Mouse (Mus musculus) layer of hippocampus, postnatal 25 days (tissue): ENCODE measurements around the gene P2ry12. TPM values are rescaled to one million over a fixed set of nuclear protein-coding genes. Genes with fewer than 3 reads are reported as not detected.

ENCODE experiments used
- DNase-seq, 2 experiments: peaks; one replicate each; pipeline ENCODE4 v3.0.0; 2022; ENCODE audit warnings: mixed read lengths in 2 of 2, low spot score in 1 of 2; ENCODE audit errors: extremely low spot score in 1 of 2
- total RNA-seq, 2 experiments: library from RNA; stranded (reverse); gene quantifications; 2 replicates each; pipeline ENCODE4 v1.2.3; 2021

The P2ry12 gene
- total RNA-seq, 2 experiments from 2014 or later = 45.8 to 52.1 TPM

DNA sequence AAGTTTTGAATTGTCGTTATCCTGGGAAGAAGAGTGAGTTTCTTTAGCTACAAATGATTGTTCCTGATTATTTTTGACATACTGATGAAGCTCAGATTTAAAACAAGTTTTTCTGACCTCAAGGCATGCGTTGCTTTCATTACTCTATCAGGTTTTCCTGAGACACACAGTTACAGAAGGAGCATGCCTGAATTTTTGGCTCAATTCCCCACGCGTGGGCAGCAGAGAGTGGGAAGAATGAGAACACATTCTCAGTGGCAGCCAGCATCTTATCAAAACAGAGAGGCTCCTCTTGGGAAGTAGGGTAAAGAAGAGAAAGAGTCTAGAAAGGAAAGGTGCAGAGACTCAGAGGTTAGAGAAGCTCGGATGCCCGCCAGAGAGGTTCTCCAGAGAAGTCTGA is 19.3 kb downstream of the P2ry12 start:
- peak in 1 of 2 experiments; percentile 71 for DNase-seq

DNA sequence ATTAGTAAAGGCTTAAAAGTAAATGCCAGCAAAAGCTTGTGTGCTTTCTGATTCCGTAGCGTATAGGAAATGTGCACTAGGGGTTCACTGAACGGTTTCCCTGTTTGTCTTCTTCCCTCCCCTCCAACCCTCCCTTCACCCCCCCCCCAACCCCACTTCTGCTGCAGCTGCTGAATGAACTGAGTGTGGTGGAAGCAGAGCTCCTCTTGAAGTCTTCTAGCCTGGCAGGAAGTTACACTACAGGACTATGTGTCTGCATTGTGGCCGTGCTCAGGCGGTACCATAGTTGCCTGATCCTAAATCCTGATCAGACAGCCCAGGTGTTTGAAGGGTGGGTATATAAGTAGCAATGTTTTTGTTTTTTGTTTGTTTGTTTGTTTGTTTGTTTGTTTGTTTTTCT is 27.8 kb downstream of the P2ry12 start:
- no peak for DNase-seq

DNA sequence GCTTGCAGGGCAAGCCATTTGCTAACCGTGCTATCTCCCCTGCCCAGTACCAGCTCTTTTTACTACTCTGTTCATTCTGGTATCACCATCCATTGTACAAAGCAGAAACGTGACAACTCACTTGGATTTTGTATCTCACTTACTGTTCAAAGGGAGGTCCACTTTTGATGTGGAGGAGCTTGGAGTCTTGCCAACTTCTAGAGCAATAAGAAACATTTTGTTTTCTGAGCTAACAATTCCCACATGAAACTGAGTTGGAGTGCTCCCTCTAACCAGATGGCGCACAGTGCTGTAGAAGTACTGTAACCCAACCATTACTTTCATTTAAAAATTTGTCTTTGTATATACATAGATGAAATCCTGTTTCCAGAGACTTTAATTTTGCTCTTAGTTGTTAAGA is 31.8 kb downstream of the P2ry12 start:
- no peak for DNase-seq

DNA sequence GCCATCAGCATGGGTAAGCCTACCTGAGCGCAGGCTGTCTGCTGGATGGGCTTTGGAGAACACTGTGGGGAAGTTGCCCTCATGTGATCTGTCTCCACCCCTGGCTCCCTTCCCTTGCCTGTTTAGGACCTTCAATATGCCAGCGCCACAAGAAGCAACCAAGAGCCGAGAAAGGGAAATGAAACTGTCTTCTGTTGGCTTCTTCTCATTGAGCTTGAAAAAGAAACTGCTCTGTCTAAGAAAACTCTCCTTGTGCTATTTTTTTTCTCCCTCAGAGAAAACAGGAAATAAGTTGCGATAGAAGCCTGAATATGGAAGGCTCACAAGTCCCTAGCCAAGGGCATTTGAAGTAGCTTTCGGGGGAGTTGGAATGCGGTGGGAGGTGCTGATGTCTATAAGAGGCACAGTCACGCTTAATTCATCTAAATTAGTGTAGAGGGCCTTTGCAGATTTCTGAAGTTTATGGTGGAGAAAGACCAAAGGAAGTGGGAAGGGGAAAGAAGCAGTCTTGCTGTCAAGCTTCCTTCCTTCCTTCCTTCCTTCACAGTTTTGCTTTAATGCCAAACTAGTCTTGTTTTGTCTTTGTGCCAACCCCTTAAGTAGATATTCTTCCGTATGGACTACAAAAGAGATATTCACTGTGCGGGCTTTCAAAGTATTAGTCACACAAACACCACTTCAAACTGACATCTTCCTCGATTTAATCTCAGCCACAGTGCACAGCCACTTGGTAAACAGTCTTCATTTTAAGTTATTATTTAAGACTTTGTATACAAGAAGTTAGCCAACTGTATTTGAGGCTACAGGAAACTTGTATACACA is 33.7 kb downstream of the P2ry12 start:
- DNase-seq = no peak

DNA sequence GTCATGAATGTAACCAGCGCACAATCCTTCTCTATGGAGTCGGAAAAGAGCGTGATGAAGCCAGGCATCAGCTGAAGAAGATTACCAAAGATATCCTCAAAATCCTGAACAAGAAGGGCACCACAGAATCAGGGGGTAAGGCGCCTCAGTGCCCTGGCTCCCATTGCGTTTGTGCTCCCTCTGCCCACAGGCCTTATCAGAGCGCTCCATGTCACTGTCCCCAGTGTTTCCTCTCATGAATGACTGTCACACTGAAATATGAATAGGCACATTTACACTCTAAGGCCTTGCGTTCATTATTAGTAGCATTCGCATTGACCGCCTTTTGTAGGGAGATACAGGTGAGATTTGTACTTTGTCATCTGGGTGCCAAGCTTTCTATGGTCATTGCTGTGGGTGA is 35.0 kb downstream of the P2ry12 start:
- DNase-seq = no peak

DNA sequence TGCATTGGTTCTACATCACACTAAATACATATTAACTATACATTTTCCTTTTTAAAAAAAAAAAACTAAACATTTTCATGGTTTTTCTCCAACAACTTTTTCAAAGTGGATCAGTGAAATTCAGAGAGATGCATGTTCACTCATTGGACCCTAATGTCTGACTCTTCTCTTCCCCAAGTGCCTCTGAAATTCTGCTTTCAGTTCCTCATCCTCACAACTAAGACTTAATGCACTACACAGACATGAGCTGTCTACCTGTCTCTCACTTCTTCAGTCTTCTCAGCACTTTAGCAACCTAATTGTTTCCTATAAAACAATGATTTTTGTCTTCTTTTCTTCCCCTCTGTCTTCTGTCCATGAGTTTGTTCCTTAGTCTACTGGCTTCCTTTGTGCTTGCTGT is 37.3 kb downstream of the P2ry12 start:
- DNase-seq = no peak

DNA sequence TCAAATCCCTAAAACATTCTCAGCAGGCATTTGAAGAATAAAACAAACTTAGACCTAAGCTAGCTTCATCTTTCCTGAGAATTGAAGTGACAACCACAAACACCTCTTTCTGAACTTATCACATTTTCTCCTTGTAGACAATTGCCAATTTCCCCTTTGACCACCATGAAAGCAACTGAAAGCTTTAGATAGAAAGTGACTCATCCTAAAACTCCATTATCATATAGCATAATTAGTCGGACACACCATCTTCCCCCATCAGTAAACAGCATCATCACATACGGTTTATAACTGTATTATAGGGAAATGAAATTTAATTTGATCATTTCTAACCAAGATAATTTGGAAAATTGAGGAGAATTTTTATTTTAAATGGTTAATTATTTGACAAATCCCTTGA is 40.4 kb downstream of the P2ry12 start:
- no peak for DNase-seq

DNA sequence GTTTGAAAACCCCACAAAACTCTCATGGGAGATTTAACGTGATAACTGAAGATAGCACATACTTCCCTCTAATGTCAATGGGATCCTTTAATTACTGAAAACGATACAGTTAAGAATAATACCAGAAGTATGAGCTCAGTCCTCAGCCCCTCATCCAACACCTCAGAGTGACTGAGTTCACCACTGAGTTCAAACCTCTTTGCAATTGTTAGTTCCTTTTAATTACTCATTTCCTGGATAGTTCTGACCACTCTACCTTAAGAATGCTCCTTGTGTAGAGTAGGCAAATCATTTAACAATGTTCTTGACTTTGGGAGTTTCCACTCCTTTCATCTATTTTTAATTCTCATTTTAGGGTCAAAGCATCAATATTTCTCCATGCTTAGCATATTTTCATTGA is 43.3 kb downstream of the P2ry12 start:
- DNase-seq = no peak

DNA sequence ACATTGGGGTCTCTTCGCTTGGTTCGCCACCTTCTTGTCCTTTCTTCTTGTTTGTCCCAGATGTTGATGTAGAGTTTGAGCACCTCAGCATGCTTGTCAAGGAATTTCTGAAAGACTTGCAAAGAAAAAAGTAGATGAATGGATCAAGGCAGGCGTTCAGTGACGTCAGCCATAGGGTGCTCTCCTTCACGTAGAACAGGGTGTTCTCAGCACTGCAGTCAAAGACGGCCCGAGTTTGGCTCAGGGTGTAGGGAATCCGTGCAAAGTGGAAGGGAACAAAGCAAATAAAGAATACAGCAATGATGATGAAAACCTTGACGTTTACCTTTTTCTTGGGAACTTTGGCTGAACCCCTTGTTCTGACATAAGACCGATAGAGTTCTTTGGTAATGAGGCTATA is 45.5 kb downstream of the P2ry12 start:
- DNase-seq = no peak

DNA sequence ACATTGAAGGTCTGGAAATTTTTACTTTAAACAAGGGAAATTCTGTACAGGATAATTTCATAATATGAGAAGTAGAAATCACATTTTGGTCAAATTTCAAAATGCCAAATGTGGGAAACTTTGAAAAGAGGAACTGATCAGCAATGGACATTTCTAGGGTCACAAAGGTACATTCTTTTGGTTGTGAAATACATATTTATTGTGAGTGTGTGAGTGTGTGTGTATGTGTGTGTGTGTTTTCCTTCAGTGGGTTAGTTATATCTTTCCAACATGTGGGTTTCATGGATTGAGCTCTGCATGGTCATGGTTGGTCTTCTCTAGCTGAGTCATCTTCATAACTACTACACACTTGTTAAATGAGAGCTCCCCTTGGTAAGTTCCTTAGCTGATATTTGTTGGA is 50.3 kb downstream of the P2ry12 start:
- no peak for DNase-seq

DNA sequence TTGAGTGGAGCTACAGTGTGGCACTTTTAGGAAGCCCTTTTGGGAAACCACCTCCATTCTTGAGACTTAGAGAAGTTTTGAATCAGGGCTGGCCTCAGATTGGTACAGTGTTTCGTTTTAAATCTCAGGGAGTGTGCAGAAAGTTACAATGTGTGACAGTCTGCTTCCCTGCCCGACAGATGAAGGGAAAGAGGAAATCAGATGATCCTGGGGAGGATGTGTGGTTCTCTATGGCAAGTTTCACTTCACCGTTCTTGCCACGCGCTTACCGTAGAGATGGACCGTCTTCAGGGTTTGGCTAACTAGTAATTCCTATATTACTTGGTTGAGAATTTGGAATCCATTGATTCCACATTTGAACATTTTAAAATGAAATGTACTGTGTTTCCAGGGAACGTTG is 50.9 kb downstream of the P2ry12 start:
- DNase-seq = no peak

DNA sequence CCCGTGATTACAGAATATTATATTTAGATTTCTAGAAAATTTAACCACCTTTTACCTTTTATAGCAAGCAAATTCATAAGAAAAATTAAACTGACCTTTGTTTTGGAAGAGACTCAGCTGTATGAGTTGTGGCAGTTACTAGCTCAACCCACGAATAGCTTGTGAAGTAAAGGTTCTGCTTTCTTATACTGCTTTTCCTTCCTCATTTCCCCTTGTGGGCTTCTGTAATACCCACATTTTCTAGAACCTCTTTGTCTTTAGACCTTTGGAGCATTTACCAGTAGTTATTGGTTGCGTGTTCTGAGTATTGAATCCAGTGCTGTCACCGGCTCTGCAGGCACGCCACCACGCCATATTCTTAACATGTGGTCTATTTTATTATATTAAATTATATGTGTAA is 51.9 kb downstream of the P2ry12 start, which contains the start of gene P2ry13:
Gene P2ry13 (minus strand): TSS at position 156 of the 400 bp plus-strand sequence.
- DNase-seq = no peak

DNA sequence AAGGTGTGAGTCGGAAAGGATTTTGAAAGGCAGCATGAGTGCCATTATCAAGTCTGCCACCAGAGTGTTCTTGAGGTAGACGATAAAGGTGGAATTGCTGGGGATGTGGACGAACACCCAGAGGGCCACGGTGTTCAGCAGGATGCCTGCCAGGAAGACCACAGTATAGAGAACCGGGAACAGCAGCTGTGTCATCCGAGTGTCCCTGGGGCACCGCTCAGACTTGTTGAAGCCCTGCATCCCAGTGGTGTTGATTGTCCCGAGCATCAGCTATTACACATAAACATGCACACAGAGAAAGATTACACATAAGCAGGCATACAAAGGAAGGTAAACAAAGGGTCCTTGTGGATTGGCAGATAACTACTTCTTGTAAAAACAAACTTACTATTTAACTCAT is 52.6 kb downstream of the P2ry12 start:
- no peak for DNase-seq

DNA sequence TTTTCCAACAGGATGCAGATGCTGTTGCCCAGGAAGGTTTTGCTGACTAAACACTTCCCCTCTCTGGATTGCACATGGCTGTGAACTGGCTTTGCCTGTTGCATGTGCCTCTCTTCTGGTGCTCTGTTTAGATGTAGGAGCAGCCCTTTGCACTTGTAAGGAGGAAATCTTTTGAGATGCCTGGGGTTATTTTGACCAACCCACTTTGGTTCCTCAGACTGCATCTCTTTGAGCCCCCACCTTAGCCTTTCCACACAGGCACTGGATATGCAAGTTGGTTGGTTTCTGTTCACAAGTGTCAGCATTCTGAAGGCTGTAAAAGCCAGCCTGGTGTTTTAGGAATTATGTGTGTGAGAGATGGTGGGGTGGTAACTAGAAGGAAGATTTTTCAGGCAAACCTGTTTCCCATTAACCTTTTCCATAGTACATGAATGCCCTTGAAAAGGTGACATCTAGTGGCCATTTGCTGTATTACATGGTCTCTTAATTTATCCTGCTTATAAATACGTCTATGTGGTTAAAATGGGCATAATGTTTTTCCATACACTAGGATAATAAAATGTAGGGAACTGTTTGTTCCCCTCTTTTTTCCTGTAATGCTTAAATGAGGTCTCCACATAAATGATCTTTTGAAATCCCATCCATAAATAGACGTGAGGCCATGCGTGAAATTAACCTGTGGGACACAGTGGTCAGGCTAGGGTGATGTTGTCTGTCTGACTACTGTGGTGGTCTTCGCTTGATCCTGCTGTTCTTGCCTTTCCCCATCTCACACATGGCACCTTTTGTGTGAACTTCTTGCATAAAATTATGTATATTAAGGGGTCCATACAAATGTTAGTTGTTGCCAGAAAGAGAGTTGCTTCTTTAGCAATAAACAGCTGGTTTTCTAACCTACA is 53.8 kb downstream of the P2ry12 start:
- no peak for DNase-seq

DNA sequence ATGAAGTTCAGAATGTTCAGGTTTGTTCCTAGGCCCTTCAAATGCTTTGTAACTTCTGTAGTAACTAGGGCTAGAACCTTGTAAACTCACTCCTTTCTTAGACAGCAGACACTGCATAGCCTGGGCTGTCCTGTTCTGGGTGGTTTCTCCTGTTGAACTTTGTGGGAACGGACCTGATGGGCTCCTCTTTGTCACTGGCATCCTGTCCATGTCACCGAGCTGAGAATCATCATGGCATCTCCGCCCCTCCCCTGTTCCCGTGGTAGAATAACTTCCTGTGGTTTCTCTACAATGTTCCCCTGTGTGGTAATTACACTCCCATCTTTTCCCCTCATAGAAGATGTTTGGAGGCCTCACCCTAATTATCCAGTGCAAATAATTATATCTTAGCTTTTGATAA is 56.7 kb downstream of the P2ry12 start:
- no peak for DNase-seq

DNA sequence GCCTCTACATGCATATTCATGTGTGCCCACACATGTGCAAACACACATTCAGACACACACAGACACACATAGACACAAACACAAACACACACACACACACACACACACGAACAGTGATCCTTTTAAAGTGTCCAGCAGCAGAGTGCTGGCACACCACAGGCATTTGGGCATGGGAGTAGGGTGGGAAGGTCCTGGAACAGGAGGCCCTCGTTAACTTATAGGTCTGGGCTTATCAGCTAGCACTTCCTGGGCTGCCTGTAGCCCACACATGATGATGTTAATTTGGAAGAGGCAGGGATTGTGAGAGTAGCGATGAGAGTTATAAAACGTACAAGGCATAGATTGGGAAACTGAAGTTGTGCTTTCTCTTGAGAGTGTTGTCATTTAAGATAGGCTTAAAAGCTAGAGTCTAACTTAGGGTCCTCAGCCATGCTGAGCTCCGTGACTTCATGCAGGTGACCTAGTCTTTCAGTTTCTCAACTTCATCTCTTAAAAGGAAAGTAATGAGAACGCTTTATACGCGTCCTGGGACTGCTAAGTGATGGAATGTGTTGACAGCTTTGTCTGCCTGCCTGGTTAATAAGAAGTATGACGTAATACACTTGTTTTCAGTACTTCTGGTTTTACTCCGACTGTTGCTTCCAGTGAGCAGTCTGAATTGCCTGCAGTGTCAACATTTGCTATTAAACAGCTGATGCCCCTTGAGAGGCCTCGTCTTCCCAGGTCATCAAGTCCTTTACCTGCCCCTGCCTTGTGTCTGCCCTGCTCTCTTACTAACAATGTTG is 57.8 kb downstream of the P2ry12 start:
- no peak for DNase-seq

DNA sequence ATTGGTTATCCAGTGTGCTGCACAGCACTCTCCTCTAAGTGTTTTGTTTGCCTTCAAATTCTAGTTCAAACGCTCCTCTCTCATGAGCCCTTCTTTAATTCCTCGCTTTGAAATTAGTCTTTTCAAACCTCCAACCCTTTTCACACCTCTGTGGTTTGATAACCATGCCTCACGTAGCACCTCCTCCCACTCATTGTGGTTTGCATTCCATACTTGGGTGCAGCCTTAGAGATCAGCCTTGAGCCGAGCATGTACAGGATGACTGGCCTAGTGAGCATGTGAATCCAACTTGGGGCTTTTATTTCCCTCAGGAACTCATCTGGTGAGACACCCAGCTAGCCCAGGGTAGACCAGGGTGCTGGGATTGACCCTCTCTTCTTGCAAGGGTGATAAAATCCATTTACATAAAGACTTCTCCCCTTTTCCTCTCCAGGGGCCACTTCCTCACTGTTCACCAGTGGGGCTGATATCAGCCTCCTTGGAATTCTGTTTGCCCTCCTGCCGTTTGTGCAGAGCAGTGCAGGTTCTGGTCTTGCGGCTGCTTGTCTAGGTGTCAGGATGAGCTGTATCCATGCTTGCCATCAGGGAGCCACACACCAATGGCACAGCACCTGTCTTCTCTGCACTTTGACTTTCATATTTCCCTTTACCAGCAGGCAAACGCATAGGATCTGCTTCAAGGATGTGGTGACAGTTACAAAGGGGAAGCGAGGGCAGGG is 58.7 kb downstream of the P2ry12 start:
- no peak for DNase-seq

DNA sequence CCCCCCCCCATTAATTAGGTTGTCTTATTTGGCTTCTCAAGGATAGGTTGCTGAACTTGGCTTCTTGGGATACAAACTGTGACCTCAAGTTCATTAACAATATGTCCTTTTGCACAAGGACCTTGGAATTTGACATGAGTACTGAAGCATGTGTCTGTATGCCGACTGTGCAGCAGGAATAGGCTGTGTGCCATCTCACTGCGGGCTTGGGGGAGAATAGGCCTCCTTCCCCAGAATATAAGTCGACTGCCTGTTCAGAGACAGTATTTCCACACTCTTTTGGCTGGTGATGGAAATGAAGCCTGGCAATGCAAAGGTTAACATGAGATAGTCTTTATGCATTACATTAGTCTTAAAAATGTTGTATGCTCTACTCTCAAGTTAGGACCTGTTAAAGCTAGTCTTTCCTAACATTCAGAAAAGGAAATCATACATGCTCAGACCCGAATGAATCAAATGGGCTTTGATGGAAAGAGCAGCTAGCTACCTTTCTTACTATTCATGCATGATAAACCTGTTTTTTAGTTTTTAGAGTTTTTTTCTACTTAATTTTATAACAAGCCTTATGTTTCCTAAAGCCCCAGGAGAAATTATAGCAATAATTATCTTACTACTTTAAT is 65.2 kb downstream of the P2ry12 start:
- no peak for DNase-seq

DNA sequence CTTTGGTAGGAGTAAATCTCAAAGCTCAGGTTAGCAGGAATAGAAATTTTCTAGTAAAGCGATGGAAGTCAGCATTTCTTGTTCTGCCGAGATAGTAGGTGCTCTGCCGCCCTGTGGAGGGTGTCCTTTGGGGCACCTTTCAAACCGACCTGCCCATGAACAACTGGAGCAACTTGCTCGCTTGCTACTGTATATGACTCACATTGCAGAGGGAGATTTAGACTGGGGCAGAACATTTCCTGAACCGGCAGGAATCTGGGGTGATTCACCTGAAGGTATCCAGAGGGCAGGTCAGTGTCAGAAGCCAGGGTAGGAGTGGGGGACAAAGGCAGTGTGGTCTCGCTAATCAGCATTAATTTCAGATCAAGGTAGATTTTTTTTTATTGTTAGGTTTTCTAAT is 67.7 kb downstream of the P2ry12 start, which contains the start of gene Gpr87:
Gene Gpr87 (minus strand): TSS at position 167 of the 400 bp plus-strand sequence.
- DNase-seq = no peak

DNA sequence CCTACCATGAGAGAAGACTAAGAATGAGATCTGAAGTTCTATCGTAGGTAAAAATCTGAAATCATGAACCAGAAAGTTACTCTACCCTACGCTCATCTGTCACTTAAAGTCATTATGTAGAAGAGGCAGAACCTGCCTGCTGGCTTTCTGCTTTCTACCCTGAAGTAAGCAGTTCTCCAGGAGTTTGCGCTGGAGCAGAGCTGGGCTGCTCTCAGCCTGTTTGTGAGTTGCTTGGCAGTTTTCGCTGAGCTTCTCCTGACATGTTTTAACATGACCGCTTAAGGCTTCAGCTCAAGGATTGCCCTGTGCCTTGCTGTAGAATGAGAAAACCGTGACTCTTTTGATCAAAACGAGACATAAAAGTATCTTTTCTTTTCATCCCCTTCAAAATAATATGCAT is 68.6 kb downstream of the P2ry12 start:
- no peak for DNase-seq
